Mouse (Mus musculus) brown adipose tissue, adult 24 weeks (tissue): Measurements from ENCODE around the gene Lrrk1. TPM values are rescaled to one million over a fixed set of nuclear protein-coding genes. Genes with fewer than 3 reads are reported as not detected.

Experiments used
- H3K27ac ChIP-seq: fragments of 200-500 bp; replicated peaks from 2 replicates; pipeline ENCODE4 v1.5.1; 2012; ENCODE audit warnings: low read depth, mild to moderate bottlenecking, low read length
- H3K4me1 ChIP-seq: fragments of 200-500 bp; 2 replicates; pipeline ENCODE4 v1.6.1; 2012; ENCODE audit warnings: low read length, mixed read lengths; ENCODE audit not compliant: control insufficient read depth, insufficient read depth, insufficient read length
- H3K4me3 ChIP-seq: fragments of 200-500 bp; 2 replicates; pipeline ENCODE4 v1.5.1; 2012; ENCODE audit warnings: low read depth, mild to moderate bottlenecking, low read length, moderate library complexity; ENCODE audit not compliant: insufficient read depth
- polyA plus RNA-seq: library from polyadenylated mRNA; stranded (reverse); fragments of >200 nt; gene quantifications from 2 replicates; pipeline ENCODE4 v1.2.4, GENCODE M21; 2012; ENCODE audit not compliant: missing spikeins, insufficient read depth, insufficient read length

Lrrk1 gene
- polyA plus RNA-seq, 1 experiment: 2.1 TPM

DNA sequence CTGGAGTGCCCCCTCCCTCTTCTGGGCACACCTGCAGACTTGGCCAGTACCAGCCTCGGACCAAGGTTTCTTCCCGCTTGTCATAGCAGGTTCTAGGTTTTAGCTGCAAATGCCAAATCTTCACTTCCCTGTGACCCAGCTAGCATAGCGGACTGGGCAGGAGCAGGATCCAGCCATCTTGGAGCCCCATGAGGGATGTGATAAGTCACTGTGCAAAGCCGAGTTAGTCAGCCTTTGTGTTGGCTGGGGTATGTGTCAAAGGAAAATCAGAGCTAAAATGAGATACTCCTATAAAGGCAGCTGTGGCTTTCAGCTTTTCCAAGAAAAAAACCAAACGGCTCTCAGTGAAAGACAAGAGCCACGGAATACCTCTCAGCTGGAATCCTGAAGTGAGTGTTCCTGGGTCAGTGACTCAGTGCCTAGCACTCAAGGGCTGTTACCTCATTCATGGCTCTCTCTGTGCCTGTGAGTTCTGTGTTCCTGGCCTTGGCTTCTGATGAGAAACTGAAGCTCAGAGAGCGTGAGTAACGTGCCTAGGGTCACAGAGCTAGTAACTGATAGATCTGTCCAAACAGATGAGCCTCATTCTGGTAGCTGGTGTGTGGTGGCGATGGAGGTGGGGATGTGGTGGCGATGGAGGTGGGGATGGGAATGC is 207.3 kb downstream of the Lrrk1 start:
- 0 out of 2 replicates have a peak, but pooled peaks cover 4% of the 10 kb centered on the region for H3K4me1 ChIP-seq
- H3K4me3 ChIP-seq: no peak overlapping the region
- no peak overlapping the region for H3K27ac ChIP-seq

DNA sequence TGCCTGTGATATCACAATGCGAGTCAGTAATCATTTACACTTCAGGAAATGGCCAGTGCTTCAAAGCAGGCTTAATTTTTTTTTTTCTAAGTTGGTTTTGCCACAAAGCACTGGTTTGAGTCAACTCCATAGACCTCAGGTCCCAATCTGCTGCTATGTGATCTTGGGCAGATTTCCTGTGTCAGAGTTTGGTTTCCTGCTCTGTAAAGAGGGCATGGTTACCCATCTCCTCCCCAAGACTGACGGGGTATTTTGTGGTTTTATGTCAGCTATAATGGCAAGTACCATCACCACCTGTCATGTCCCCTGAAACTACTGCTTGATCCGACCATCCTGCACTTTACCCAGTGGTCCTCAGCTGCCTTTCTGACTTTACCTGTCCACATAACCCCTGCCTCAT is 207.9 kb downstream of the Lrrk1 start:
- Histone ChIP-seq H3K4me1 (0 out of 2 replicates have a peak, but pooled peaks cover 4% of the 10 kb centered on the region), H3K27ac (no peak overlapping the region), H3K4me3 (no peak overlapping the region)

DNA sequence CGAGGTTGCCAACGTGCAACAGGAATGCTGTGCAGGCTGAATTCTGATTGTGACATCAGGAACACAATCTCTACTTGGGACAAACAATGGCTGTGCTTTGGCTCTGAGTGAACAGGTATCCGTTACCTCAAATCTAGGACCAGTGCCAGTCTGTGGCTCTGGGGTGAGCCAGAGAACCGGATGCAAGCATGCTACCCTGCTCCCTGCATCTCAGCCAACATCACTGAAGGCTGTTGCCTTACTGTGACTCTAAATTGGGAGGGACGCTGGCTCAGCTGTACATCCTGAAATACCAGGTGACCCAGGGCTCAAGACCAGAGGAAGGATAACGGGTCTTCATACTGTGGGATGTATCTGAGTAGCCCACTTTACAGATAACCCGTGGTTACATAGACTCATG is 208.4 kb downstream of the Lrrk1 start:
- no peak overlapping the region for H3K4me3 ChIP-seq
- no peak overlapping the region for H3K27ac ChIP-seq
- 0 out of 2 replicates have a peak, but pooled peaks cover 4% of the 10 kb centered on the region for H3K4me1 ChIP-seq

DNA sequence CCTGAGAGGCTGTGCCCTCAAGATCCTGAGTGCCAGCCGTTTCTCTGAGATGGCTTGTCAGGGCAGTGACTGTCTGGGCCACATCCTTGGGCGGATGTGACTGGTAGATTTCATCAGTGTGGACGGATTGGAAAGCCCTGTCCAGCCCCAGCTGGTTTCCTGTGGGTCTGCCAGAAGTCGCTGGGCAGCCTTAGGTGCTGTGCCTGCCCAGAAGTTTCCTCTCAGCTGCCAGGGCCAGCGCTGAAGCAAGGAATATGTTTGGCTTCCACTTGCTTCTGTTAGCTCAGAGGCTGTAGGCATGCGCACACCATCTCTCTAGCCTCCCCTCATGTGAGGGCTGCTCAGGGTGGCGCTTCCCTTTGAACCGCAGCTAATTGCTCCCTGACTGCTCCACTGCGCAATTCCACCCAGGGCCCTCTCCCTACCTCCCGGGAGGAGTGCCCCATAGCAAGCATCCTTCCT is 209.0 kb downstream of the Lrrk1 start:
- H3K27ac ChIP-seq: no peak overlapping the region
- no peak overlapping the region for H3K4me3 ChIP-seq
- H3K4me1 ChIP-seq: 0 out of 2 replicates have a peak, but pooled peaks cover 4% of the 10 kb centered on the region

DNA sequence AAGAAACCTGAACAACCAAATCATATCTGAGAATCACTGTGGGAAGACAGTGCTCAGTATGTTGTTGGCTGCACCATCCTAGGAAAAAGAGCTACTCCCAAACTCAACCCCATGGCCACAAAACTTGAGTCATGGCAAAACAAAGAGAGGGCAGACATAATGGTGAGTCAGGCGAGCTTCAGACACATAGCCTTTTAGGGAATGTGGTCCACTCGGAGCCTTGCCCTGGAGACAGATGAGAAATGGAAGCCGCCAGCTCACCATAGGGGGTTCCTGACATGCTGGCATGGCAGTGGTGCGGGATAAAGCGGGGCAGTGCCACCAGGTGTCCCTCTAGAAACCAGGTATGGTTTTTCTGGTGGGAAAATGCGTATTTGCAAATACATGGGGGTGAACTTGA is 210.0 kb downstream of the Lrrk1 start:
- H3K4me3 ChIP-seq: no peak overlapping the region
- H3K4me1 ChIP-seq: 0 out of 2 replicates have a peak, but pooled peaks cover 4% of the 10 kb centered on the region
- no peak overlapping the region for H3K27ac ChIP-seq

DNA sequence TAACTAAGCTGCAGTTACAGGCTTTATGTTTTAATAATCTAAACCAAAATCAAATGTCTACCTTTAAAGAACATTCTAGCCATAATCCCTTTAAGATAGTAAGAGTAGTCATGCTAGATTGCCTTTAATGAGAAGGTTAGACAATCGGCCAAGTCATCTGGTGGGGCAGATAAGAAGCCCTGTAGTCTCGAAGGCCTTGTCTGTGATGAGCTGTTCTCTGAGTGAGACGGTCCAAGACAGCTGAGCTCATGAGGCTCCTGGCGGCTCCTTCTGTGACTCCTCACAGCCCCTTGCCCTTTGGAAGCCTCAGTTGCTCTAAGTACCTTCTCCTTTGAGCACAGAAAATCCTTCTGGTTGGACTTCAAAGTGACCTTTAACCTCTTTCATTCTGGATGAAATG is 211.2 kb downstream of the Lrrk1 start:
- Histone ChIP-seq H3K4me3 (no peak overlapping the region), H3K4me1 (0 out of 2 replicates have a peak, but pooled peaks cover 4% of the 10 kb centered on the region), H3K27ac (no peak overlapping the region)

Other genes with a start within 250 kb of the Lrrk1 start
- gene Gm10974, start 22.4 kb downstream of the Lrrk1 start, polyA plus RNA-seq: not detected in 2 replicates
- 1.6 and 3.0 TPM in 2 replicates for gene Aldh1a3, start 39.2 kb upstream of the Lrrk1 start, polyA plus RNA-seq